Mouse (Mus musculus): ENCODE results near the gene Nsun5.

GRCm38 (mm10) chr5:135330201-135330600, 39.6 kb upstream of the Nsun5 start:
- no peak for TF ChIP-seq CTCF (IDR thresholded peaks at IDR 0.05; ENCODE audit: borderline replicate concordance, insufficient read depth, low read depth, low read length)
- no peak for TF ChIP-seq POLR2A (IDR thresholded peaks at IDR 0.05; ENCODE audit: borderline replicate concordance, insufficient read depth, low read length)

Measured in cerebellum, adult 2 months (tissue).